Mouse (Mus musculus): Measurements from ENCODE around the gene Galntl6.

DNA sequence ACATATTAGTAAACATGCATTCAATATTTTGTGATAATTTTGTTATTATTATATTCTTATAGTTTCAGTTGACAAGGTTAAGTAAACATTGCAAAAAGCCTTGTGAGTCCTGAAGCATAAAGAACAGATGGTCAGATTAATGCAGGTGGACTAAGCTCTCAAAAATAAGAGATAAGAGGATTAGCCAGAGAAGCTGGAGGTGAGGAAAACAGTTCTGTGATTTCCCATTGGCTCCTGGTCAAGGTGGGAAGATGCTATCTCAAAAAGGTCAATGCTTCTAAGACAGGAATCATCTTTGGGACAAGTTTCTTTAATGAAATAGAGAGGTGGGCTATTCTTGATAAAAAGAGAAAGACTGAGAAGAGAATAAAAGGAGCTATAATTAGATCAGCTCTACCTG lies 377.8 kb downstream of the Galntl6 start:
- no peak for TF ChIP-seq POLR2A (IDR thresholded peaks at IDR 0.05; ENCODE audit: low read depth, low read length)
- TF ChIP-seq CTCF (IDR thresholded peaks at IDR 0.05; ENCODE audit: extremely low read depth, insufficient read length, insufficient replicate concordance, low read depth, low read length) = no peak
